In the genomic region with DNA sequence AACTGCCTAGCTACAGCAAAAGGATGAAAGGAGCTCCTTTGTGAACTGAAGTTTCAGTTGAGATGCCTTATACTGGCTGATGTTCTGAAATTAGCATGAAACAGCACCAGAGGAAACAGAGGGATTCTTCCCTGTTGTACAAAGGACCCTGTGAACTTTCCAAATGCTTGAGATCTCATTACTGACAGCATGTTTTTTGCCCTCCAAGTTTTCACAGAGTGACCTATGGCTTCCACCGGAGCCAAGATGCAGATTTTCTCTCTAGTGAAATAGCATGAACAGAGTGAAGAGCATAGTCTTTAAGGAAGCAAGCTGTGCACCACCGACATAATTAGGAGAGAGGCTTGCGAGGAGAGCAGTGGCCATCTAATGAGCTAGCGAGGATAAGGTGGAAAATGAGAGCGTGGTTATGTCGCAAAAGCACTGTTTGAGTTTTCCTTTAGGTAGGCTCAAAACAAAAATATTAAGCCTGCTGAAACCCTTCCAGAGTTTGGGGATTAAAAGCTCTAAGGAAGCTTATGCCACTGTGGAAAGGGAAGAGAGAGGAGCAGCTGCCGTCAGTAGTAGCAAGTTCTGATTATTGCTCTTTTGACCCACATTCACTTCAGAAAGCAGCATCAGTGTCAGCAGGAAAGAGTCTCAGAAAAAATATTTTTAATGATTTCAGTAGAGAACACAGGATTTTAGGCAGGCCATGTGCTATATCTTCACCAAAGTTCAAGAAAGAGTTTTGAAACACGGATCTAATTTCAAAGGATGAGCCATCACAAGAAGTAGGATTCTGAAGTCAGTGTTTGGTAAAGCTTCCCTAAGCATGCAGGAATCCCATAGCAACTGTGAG, we compare ENCODE assay signal across 10 mouse cellular contexts.
DNase-seq lines count a peak whose midpoint lies in the region; ATAC-seq and TF ChIP-seq lines count a peak whose summit lies in the region.
"Had no signal": no experiment of that assay in that cellular context is flagged by ENCODE, and none has a peak within 500 bp of the region (broad histone marks: within the 10 kb centered on the region; RNA-seq: fewer than 3 reads in every experiment).

No protein-coding gene starts in this region.

- H3K4me2 ChIP-seq in forebrain, postnatal 0 days (ENCODE audit: low read depth) = no peak overlapping the region
- H3K4me2 ChIP-seq in midbrain, embryonic 12.5 days (replicated peaks) = peak overlapping the region; percentile 31
- H3K4me2 ChIP-seq in intestine, embryonic 16.5 days (ENCODE audit: low read depth, low read length) = no peak overlapping the region
- H3K4me2 ChIP-seq: heart, embryonic 11.5 days had no signal

- H3K27me3 ChIP-seq in embryonic facial prominence, embryonic 10.5 days (replicated peaks; ENCODE audit: low read depth, poor library complexity, severe bottlenecking) = no peaks in the 10 kb centered on the region
- H3K27me3 ChIP-seq in forebrain, postnatal 0 days (ENCODE audit: insufficient read depth, low read length) = no peaks in the 10 kb centered on the region
- H3K27me3 ChIP-seq in midbrain, embryonic 12.5 days = no peaks in the 10 kb centered on the region
- no peaks in the 10 kb centered on the region for H3K27me3 ChIP-seq in intestine, embryonic 16.5 days (replicated peaks; ENCODE audit: control insufficient read depth, insufficient read depth, low read length)

- H3K36me3 ChIP-seq in embryonic facial prominence, embryonic 10.5 days (replicated peaks) = no peaks in the 10 kb centered on the region
- no peaks in the 10 kb centered on the region for H3K36me3 ChIP-seq in forebrain, postnatal 0 days (ENCODE audit: insufficient read depth)
- H3K36me3 ChIP-seq in midbrain, embryonic 12.5 days = no peaks in the 10 kb centered on the region
- no peaks in the 10 kb centered on the region for H3K36me3 ChIP-seq in intestine, embryonic 16.5 days (ENCODE audit: control insufficient read depth, insufficient read depth, low read length)

- H3K4me3 ChIP-seq in embryonic facial prominence, embryonic 10.5 days = no peak overlapping the region
- H3K4me3 ChIP-seq in forebrain, postnatal 0 days (ENCODE audit: low read depth, low read length) = no peak overlapping the region
- no peak overlapping the region for H3K4me3 ChIP-seq in midbrain, embryonic 12.5 days
- no peak overlapping the region for H3K4me3 ChIP-seq in intestine, embryonic 16.5 days (ENCODE audit: low read length)

- H3K4me1 ChIP-seq in embryonic facial prominence, embryonic 10.5 days = peaks cover 14% of the 10 kb centered on the region
- peaks cover 5% of the 10 kb centered on the region; the same call in 1 of the 2 replicates for H3K4me1 ChIP-seq in forebrain, postnatal 0 days (ENCODE audit: insufficient read depth)
- peaks cover 12% of the 10 kb centered on the region; the same call in 1 of the 2 replicates for H3K4me1 ChIP-seq in midbrain, embryonic 12.5 days
- H3K4me1 ChIP-seq in intestine, embryonic 16.5 days (ENCODE audit: control insufficient read depth, insufficient read depth, low read length) = no peaks in the 10 kb centered on the region

- peak overlapping the region; percentile 54 for H3K27ac ChIP-seq in embryonic facial prominence, embryonic 10.5 days (replicated peaks)
- no peak overlapping the region for H3K27ac ChIP-seq in forebrain, postnatal 0 days (ENCODE audit: low read depth, low read length)
- peak overlapping the region; percentile 67 for H3K27ac ChIP-seq in midbrain, embryonic 12.5 days (replicated peaks)
- H3K27ac ChIP-seq in intestine, embryonic 16.5 days (ENCODE audit: low read length) = no peak overlapping the region
- H3K27ac ChIP-seq: kidney, postnatal 0 days had no signal

- 16% methylated on average over 8 of the region's 8 CpGs for WGBS in embryonic facial prominence, embryonic 10.5 days
- 12% methylated on average over 8 of the region's 8 CpGs for WGBS in forebrain, postnatal 0 days
- 10% methylated on average over 8 of the region's 8 CpGs for WGBS in midbrain, embryonic 12.5 days
- WGBS in intestine, embryonic 16.5 days = 55% methylated on average over 8 of the region's 8 CpGs

- H3K9me3 ChIP-seq in embryonic facial prominence, embryonic 10.5 days = no peaks in the 10 kb centered on the region
- no peaks in the 10 kb centered on the region for H3K9me3 ChIP-seq in forebrain, postnatal 0 days (ENCODE audit: low read length)
- no peaks in the 10 kb centered on the region for H3K9me3 ChIP-seq in midbrain, embryonic 12.5 days
- H3K9me3 ChIP-seq in intestine, embryonic 16.5 days (ENCODE audit: control insufficient read depth, low read length) = no peaks in the 10 kb centered on the region

- no peak overlapping the region for H3K9ac ChIP-seq in forebrain, postnatal 0 days
- H3K9ac ChIP-seq in midbrain, embryonic 12.5 days (replicated peaks) = no peak overlapping the region
- no peak overlapping the region for H3K9ac ChIP-seq in intestine, embryonic 16.5 days (ENCODE audit: low read depth, low read length)

- ATAC-seq in forebrain, postnatal 0 days = peak; percentile 27
- ATAC-seq in midbrain, embryonic 12.5 days (ENCODE audit: low FRiP score, low read depth) = peak; percentile 85
- no peak for ATAC-seq in frontal cortex, adult (ENCODE audit: low TSS enrichment)
- no peak for ATAC-seq in intestine, embryonic 16.5 days

- peak; percentile 51 for DNase-seq in ES-CJ7 (ENCODE audit: low read depth, low spot score)
- peak; percentile 22 for DNase-seq in embryonic facial prominence, embryonic 10.5 days (ENCODE audit: low spot score)
- DNase-seq in forebrain, postnatal 0 days = no peak
- DNase-seq in T-cell, adult 2 months (ENCODE audit: low spot score) = no peak
- no peak for DNase-seq in thymus, postnatal 0 days (ENCODE audit: low spot score)

- no peak for TF ChIP-seq CTCF in forebrain, postnatal 0 days (IDR thresholded peaks at IDR 0.05; ENCODE audit: low read depth)

Comparison
In these comparisons a context has a peak if more than half of its experiments do, and no peak if none do; other contexts are left out.
1. DNase-seq: peak in ES-CJ7 (single experiment) and embryonic facial prominence, embryonic 10.5 days (single experiment); none in forebrain, postnatal 0 days (single experiment), T-cell, adult 2 months (single experiment) and thymus, postnatal 0 days (single experiment).
2. H3K27ac ChIP-seq: peak in embryonic facial prominence, embryonic 10.5 days (single experiment) and midbrain, embryonic 12.5 days (single experiment); none in forebrain, postnatal 0 days (single experiment) and intestine, embryonic 16.5 days (single experiment).
3. ATAC-seq: peak in forebrain, postnatal 0 days (single experiment) and midbrain, embryonic 12.5 days (single experiment); none in frontal cortex, adult (single experiment) and intestine, embryonic 16.5 days (single experiment).